Mouse (Mus musculus) intestine, embryonic 16.5 days (tissue): Measurements from ENCODE around the gene Lsm14a. TPM values are rescaled to one million over a fixed set of nuclear protein-coding genes. Genes with fewer than 3 reads are reported as not detected.

ENCODE experiments used
- ATAC-seq: fragments of 200-750 bp; cut with Nextera tagmentation; 2 replicates; pipeline ENCODE4 v1.8.0; 2017; ENCODE audit warnings: moderate TSS enrichment, moderate library complexity
- H3K27ac ChIP-seq: fragments of 300-500 bp; sonication (generic); 2 replicates; pipeline ENCODE4 v1.5.1; 2014; ENCODE audit warnings: mild to moderate bottlenecking, low read length
- H3K27me3 ChIP-seq: fragments of 300-500 bp; sonication (generic); replicated peaks from 2 replicates; pipeline ENCODE4 v1.6.1; 2014; ENCODE audit warnings: low read length, control low read depth, mixed read lengths; ENCODE audit not compliant: control insufficient read depth, insufficient read depth
- H3K36me3 ChIP-seq: fragments of 300-500 bp; sonication (generic); 2 replicates; pipeline ENCODE4 v1.6.1; 2014; ENCODE audit warnings: low read length, control low read depth; ENCODE audit not compliant: control insufficient read depth, insufficient read depth
- H3K4me1 ChIP-seq: fragments of 300-500 bp; sonication (generic); 2 replicates; pipeline ENCODE4 v1.6.1; 2014; ENCODE audit warnings: low read length, control low read depth, mixed read lengths; ENCODE audit not compliant: control insufficient read depth, insufficient read depth
- H3K4me2 ChIP-seq: fragments of 300-500 bp; sonication (generic); 2 replicates; pipeline ENCODE4 v1.6.1; 2014; ENCODE audit warnings: low read depth, low read length, control low read depth
- H3K4me3 ChIP-seq: fragments of 300-500 bp; sonication (generic); 2 replicates; pipeline ENCODE4 v1.5.1; 2014; ENCODE audit warnings: mild to moderate bottlenecking, low read length
- H3K9ac ChIP-seq: fragments of 300-500 bp; sonication (generic); 2 replicates; pipeline ENCODE4 v1.6.1; 2014; ENCODE audit warnings: low read depth, low read length
- H3K9me3 ChIP-seq: fragments of 300-500 bp; sonication (generic); 2 replicates; pipeline ENCODE4 v1.6.1; 2016; ENCODE audit warnings: low read length, control low read depth; ENCODE audit not compliant: control insufficient read depth
- WGBS: fragments of 180-500 bp; shearing (Covaris S2); extraction: QIAGEN DNeasy Blood & Tissue Kit; methylation state at CpG from one replicate; pipeline ENCODE4 v1.1.7; 2014; 5-methylcytosine and 5-hydroxymethylcytosine counted together
- polyA plus RNA-seq: library from polyadenylated mRNA; unstranded; fragments of >200 nt; fragmentation: Nextera tagmentation; extraction: Ambion mirVana; gene quantifications from 2 replicates; pipeline ENCODE4 v1.2.1, GENCODE M21; 2015

Lsm14a gene
- polyA plus RNA-seq, 1 experiment from 2014 or later = 66.2 TPM

DNA sequence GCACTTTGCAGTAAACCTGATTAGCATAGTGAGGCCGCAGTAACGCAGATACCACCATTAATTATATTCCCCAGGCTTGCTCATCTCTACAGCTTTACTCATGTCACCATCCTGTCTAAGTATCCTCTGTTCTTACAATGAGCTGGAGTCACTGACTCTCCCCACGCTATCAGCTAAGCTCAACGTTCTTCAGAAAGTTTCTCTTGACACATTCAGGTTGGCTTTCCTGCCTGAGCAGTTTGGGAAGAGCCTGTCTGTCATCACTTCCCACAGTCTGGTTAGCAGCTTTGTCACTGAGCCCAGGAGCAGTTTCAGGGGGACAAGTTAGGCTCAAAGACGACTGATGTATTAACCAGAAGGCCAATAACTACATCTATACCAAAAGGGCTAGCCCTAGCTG is 84.5 kb downstream of the Lsm14a start:
- 66% methylated on average over 5 of the region's 5 CpGs for WGBS
- Histone ChIP-seq H3K27ac (no peak overlapping the region), H3K9me3 (no peaks in the 10 kb centered on the region), H3K36me3 (no peaks in the 10 kb centered on the region), H3K4me1 (peaks cover 7% of the 10 kb centered on the region), H3K4me3 (no peak overlapping the region), H3K4me2 (no peak overlapping the region), H3K9ac (no peak overlapping the region), H3K27me3 (no peaks in the 10 kb centered on the region)
- no peak for ATAC-seq

DNA sequence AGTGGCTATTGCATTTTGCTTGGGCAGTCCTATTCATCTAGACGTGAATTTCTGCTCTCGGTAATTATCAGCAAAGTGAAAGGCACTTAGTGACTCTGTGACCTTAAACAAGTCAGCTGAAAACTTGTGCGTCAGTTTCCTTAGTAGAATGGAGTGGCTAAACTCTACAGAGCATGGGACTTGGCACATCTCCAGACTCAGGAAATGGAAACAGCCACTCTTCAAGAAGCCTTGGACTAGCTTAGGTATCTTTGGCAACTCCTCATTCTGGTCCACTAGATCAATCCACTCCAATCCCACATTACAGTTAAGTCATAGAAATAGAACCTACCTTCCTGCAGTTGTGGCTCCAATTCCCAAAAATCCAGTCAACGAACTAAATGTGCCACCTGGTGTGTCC is 87.7 kb downstream of the Lsm14a start:
- H3K36me3 ChIP-seq = no peaks in the 10 kb centered on the region
- peak overlapping the region; percentile 20; the same call in 1 of the 2 replicates for H3K27ac ChIP-seq
- no peaks in the 10 kb centered on the region for H3K9me3 ChIP-seq
- 45% methylated on average over 4 of the region's 4 CpGs for WGBS
- no peak overlapping the region for H3K9ac ChIP-seq
- H3K4me1 ChIP-seq = peaks cover 5% of the 10 kb centered on the region; the same call in 1 of the 2 replicates
- no peak overlapping the region for H3K4me2 ChIP-seq
- ATAC-seq = peak; percentile 50; the same call in 1 of the 2 replicates
- H3K4me3 ChIP-seq = no peak overlapping the region
- H3K27me3 ChIP-seq = no peaks in the 10 kb centered on the region

DNA sequence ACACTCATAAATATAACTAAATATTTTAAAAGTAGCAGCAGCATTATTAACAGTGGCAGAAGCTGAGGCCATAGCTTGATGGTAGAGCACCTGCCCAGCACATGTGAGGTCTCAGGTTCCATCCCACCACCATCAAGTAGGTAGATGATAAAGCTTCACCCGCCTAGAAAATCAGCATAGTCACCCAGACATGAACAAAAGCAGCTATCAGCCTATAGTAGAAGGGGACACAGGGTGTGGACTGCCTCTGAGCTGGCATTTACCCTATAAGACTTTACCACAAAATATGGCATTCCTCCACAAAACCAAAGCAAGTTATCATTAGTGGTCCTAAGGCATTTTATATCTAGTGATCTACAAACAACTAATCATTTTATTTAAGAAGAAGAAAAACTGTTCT is 90.5 kb downstream of the Lsm14a start:
- no peaks in the 10 kb centered on the region for H3K9me3 ChIP-seq
- H3K4me2 ChIP-seq = no peak overlapping the region
- no peak for ATAC-seq
- peak overlapping the region; percentile 12; the same call in 1 of the 2 replicates for H3K27ac ChIP-seq
- H3K9ac ChIP-seq = no peak overlapping the region
- H3K4me1 ChIP-seq = 0 out of 2 replicates have a peak, but pooled peaks cover 3% of the 10 kb centered on the region
- WGBS = 84% methylated on average over 1 of the region's 1 CpGs
- H3K36me3 ChIP-seq = no peaks in the 10 kb centered on the region
- H3K4me3 ChIP-seq = no peak overlapping the region
- H3K27me3 ChIP-seq = no peaks in the 10 kb centered on the region

DNA sequence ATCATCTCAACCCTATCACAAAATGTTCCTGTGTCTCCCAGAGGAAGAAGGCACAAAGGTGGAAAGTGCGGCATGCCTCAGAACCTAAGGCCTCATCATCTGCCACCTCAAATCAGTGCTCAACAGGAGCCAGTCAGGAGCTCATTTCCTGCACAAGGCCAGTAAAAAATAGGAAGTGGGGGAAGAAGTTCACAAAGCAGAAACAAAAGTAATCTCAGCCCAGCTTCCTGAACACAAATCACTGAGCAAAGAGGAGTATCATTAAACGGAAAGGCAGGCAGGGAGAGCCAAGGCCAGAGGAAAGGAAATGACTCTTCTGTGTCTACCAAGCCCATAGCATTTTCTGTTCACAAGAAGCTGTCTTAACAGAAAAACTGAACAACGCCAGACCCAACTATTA is 91.2 kb downstream of the Lsm14a start:
- no peaks in the 10 kb centered on the region for H3K27me3 ChIP-seq
- H3K36me3 ChIP-seq = no peaks in the 10 kb centered on the region
- H3K9me3 ChIP-seq = no peaks in the 10 kb centered on the region
- 0 out of 2 replicates have a peak, but pooled peaks cover 3% of the 10 kb centered on the region for H3K4me1 ChIP-seq
- no peak overlapping the region for H3K4me2 ChIP-seq
- peak overlapping the region; percentile 17 for H3K27ac ChIP-seq
- no peak overlapping the region for H3K4me3 ChIP-seq
- H3K9ac ChIP-seq = no peak overlapping the region
- WGBS = 74% methylated on average over 3 of the region's 3 CpGs
- no peak for ATAC-seq

DNA sequence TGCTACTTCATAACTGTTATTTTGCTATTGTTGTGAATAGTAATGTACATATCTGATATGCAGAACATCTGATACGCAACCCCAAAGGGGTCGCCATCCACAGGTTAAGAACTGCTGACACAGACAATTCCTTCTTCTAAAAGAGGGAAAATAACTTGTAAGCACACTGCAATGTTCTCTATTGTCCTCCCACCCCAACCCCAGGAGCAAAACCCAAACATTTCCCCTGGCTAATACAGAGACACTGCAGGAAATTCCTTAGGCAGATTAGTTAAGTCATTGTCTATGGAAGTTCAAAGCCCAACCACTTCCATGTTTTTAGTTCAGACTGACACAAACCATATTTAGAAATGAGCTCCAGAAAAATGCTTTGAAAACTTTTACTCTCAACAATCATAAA is 94.3 kb downstream of the Lsm14a start:
- 88% methylated on average over 2 of the region's 2 CpGs for WGBS
- Histone ChIP-seq H3K4me1 (0 out of 2 replicates have a peak, but pooled peaks cover 3% of the 10 kb centered on the region), H3K9ac (no peak overlapping the region), H3K27ac (no peak overlapping the region), H3K4me2 (no peak overlapping the region), H3K9me3 (no peaks in the 10 kb centered on the region), H3K4me3 (no peak overlapping the region), H3K27me3 (no peaks in the 10 kb centered on the region), H3K36me3 (no peaks in the 10 kb centered on the region)
- ATAC-seq = no peak

DNA sequence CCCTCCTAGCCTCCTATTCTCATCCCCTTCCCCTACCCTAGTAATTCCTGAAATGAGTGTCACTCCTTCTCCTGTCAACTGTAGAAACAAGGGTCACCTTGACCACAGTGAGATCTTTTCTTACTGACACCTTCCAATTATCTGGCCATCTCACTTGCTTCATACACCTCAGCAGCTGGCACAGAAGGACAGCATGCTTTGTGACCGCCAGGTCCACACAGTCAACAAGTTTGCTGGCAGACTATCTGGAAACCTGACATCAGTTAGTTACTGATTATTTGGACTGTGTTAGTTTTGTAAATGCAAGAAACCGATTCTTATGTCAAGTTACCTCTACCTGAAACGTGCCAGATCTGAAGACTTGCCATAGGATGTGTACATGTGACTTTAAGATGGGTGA is 97.0 kb downstream of the Lsm14a start:
- Histone ChIP-seq H3K9me3 (no peaks in the 10 kb centered on the region), H3K9ac (no peak overlapping the region), H3K27me3 (no peaks in the 10 kb centered on the region), H3K4me2 (no peak overlapping the region), H3K4me1 (0 out of 2 replicates have a peak, but pooled peaks cover 3% of the 10 kb centered on the region), H3K4me3 (no peak overlapping the region), H3K36me3 (no peaks in the 10 kb centered on the region), H3K27ac (no peak overlapping the region)
- 83% methylated on average over 3 of the region's 3 CpGs for WGBS
- no peak for ATAC-seq

Other genes starting within 250 kb of the Lsm14a start
- 126 and 144 TPM in 2 replicates for gene Uba2, start 223.7 kb downstream of the Lsm14a start, polyA plus RNA-seq
- gene Pdcd2l, start 196.7 kb downstream of the Lsm14a start, polyA plus RNA-seq = 50.6 and 63.3 TPM in 2 replicates
- 448 and 487 TPM in 2 replicates for gene Gpi1, start 163.0 kb downstream of the Lsm14a start, polyA plus RNA-seq
- not detected in 2 replicates for gene Gm6096, start 142.3 kb downstream of the Lsm14a start, polyA plus RNA-seq
- gene 4931406P16Rik, start 79.8 kb downstream of the Lsm14a start, polyA plus RNA-seq = 22.7 and 23.5 TPM in 2 replicates